Mouse (Mus musculus): Measurements from ENCODE around the gene Slc48a1. TPM values are rescaled to one million over a fixed set of nuclear protein-coding genes. Genes with fewer than 3 reads are reported as not detected.

The Slc48a1 gene
- polyA plus RNA-seq, 1 experiment from 2014 or later: 258 TPM

GRCm38 (mm10) chr15:97793386-97794153, 15.2 kb downstream of the Slc48a1 start:
- H3K79me2 ChIP-seq (ENCODE audit: inconsistent target): peaks cover 20% of the 10 kb centered on the region; the same call in 1 of the 2 replicates
- H3K36me3 ChIP-seq (ENCODE audit: inconsistent target): peaks cover 22% of the 10 kb centered on the region; the same call in 1 of the 2 replicates
- no peak overlapping the region for H3K4me3 ChIP-seq (ENCODE audit: inconsistent target)
- WGBS (ENCODE audit: missing documents): 91% methylated on average over 18 of the region's 18 CpGs
- H3K27ac ChIP-seq: no peak overlapping the region

- Histone ChIP-seq H3K4me3 (ENCODE audit: inconsistent target) (no peak overlapping the region), H3K36me3 (ENCODE audit: inconsistent target) (peaks cover 22% of the 10 kb centered on the region; the same call in 1 of the 2 replicates), H3K79me2 (ENCODE audit: inconsistent target) (peaks cover 15% of the 10 kb centered on the region; the same call in 1 of the 2 replicates), H3K27ac (no peak overlapping the region)
- 83% methylated on average over 5 of the region's 5 CpGs for WGBS (ENCODE audit: missing documents)
These were observed 15.9 kb downstream of the Slc48a1 start for GRCm38 (mm10) chr15:97794268-97794667.

- no peak overlapping the region for H3K27ac ChIP-seq
- H3K79me2 ChIP-seq (ENCODE audit: inconsistent target): peaks cover 1% of the 10 kb centered on the region; the same call in 1 of the 2 replicates
- H3K4me3 ChIP-seq (ENCODE audit: inconsistent target): no peak overlapping the region
- peaks cover 18% of the 10 kb centered on the region; the same call in 1 of the 2 replicates for H3K36me3 ChIP-seq (ENCODE audit: inconsistent target)
- 98% methylated on average over 10 of the region's 10 CpGs for WGBS (ENCODE audit: missing documents)
These were observed 17.4 kb downstream of the Slc48a1 start for GRCm38 (mm10) chr15:97795559-97796235.

- H3K36me3 ChIP-seq (ENCODE audit: inconsistent target): peaks cover 7% of the 10 kb centered on the region; the same call in 1 of the 2 replicates
- no peak overlapping the region for H3K4me3 ChIP-seq (ENCODE audit: inconsistent target)
- WGBS (ENCODE audit: missing documents): 86% methylated on average over 15 of the region's 17 CpGs
- no peaks in the 10 kb centered on the region for H3K79me2 ChIP-seq (ENCODE audit: inconsistent target)
- no peak overlapping the region for H3K27ac ChIP-seq
These were observed 18.5 kb downstream of the Slc48a1 start for GRCm38 (mm10) chr15:97796674-97797310.

GRCm38 (mm10) chr15:97798134-97798533, 19.8 kb downstream of the Slc48a1 start:
- Histone ChIP-seq H3K4me3 (ENCODE audit: inconsistent target) (no peak overlapping the region), H3K79me2 (ENCODE audit: inconsistent target) (no peaks in the 10 kb centered on the region), H3K36me3 (ENCODE audit: inconsistent target) (no peaks in the 10 kb centered on the region), H3K27ac (no peak overlapping the region)
- 95% methylated on average over 17 of the region's 17 CpGs for WGBS (ENCODE audit: missing documents)

GRCm38 (mm10) chr15:97799446-97799845, 21.1 kb downstream of the Slc48a1 start:
- H3K79me2 ChIP-seq (ENCODE audit: inconsistent target): no peaks in the 10 kb centered on the region
- no peak overlapping the region for H3K27ac ChIP-seq
- no peak overlapping the region for H3K4me3 ChIP-seq (ENCODE audit: inconsistent target)
- H3K36me3 ChIP-seq (ENCODE audit: inconsistent target): no peaks in the 10 kb centered on the region
- 87% methylated on average over 11 of the region's 11 CpGs for WGBS (ENCODE audit: missing documents)

GRCm38 (mm10) chr15:97800853-97801252, 22.5 kb downstream of the Slc48a1 start:
- Histone ChIP-seq H3K4me3 (ENCODE audit: inconsistent target) (no peak overlapping the region), H3K79me2 (ENCODE audit: inconsistent target) (no peaks in the 10 kb centered on the region), H3K27ac (no peak overlapping the region), H3K36me3 (ENCODE audit: inconsistent target) (no peaks in the 10 kb centered on the region)
- WGBS (ENCODE audit: missing documents): 95% methylated on average over 13 of the region's 13 CpGs

GRCm38 (mm10) chr15:97801811-97802210, 23.5 kb downstream of the Slc48a1 start:
- Histone ChIP-seq H3K36me3 (ENCODE audit: inconsistent target) (no peaks in the 10 kb centered on the region), H3K27ac (no peak overlapping the region), H3K4me3 (ENCODE audit: inconsistent target) (no peak overlapping the region), H3K79me2 (ENCODE audit: inconsistent target) (no peaks in the 10 kb centered on the region)
- WGBS (ENCODE audit: missing documents): 83% methylated on average over 7 of the region's 7 CpGs

- H3K79me2 ChIP-seq (ENCODE audit: inconsistent target): no peaks in the 10 kb centered on the region
- WGBS (ENCODE audit: missing documents): 90% methylated on average over 11 of the region's 13 CpGs
- H3K36me3 ChIP-seq (ENCODE audit: inconsistent target): no peaks in the 10 kb centered on the region
These were observed 24.3 kb downstream of the Slc48a1 start for GRCm38 (mm10) chr15:97802575-97802974.

GRCm38 (mm10) chr15:97807867-97808266, 29.5 kb downstream of the Slc48a1 start:
- Histone ChIP-seq H3K79me2 (ENCODE audit: inconsistent target) (no peaks in the 10 kb centered on the region), H3K27ac (no peak overlapping the region), H3K36me3 (ENCODE audit: inconsistent target) (no peaks in the 10 kb centered on the region), H3K4me3 (ENCODE audit: inconsistent target) (no peak overlapping the region)
- 98% methylated on average over 11 of the region's 12 CpGs for WGBS (ENCODE audit: missing documents)

More at GRCm38 (mm10) chr15:97802575-97802974, 24.3 kb downstream of the Slc48a1 start:
- Histone ChIP-seq H3K27ac (no peak overlapping the region), H3K4me3 (ENCODE audit: inconsistent target) (no peak overlapping the region)

GRCm38 (mm10) chr15:97808532-97808931, 30.2 kb downstream of the Slc48a1 start:
- Histone ChIP-seq H3K4me3 (ENCODE audit: inconsistent target) (no peak overlapping the region), H3K27ac (no peak overlapping the region), H3K36me3 (ENCODE audit: inconsistent target) (no peaks in the 10 kb centered on the region), H3K79me2 (ENCODE audit: inconsistent target) (no peaks in the 10 kb centered on the region)
- WGBS (ENCODE audit: missing documents): 92% methylated on average over 14 of the region's 14 CpGs

GRCm38 (mm10) chr15:97809206-97809605, 30.9 kb downstream of the Slc48a1 start:
- no peaks in the 10 kb centered on the region for H3K79me2 ChIP-seq (ENCODE audit: inconsistent target)
- no peak overlapping the region for H3K27ac ChIP-seq
- H3K4me3 ChIP-seq (ENCODE audit: inconsistent target): no peak overlapping the region
- 96% methylated on average over 10 of the region's 14 CpGs for WGBS (ENCODE audit: missing documents)
- no peaks in the 10 kb centered on the region for H3K36me3 ChIP-seq (ENCODE audit: inconsistent target)

- Histone ChIP-seq H3K27ac (no peak overlapping the region), H3K4me3 (ENCODE audit: inconsistent target) (no peak overlapping the region), H3K36me3 (ENCODE audit: inconsistent target) (no peaks in the 10 kb centered on the region), H3K79me2 (ENCODE audit: inconsistent target) (no peaks in the 10 kb centered on the region)
- 95% methylated on average over 5 of the region's 5 CpGs for WGBS (ENCODE audit: missing documents)
These were observed 31.6 kb downstream of the Slc48a1 start for GRCm38 (mm10) chr15:97809942-97810341.

- 91% methylated on average over 4 of the region's 5 CpGs for WGBS (ENCODE audit: missing documents)
These were observed 32.1 kb downstream of the Slc48a1 start for GRCm38 (mm10) chr15:97810399-97810798.

GRCm38 (mm10) chr15:97811307-97811706, 33.0 kb downstream of the Slc48a1 start:
- no peak overlapping the region for H3K4me3 ChIP-seq (ENCODE audit: inconsistent target)
- H3K27ac ChIP-seq: no peak overlapping the region
- WGBS (ENCODE audit: missing documents): 90% methylated on average over 9 of the region's 9 CpGs
- H3K36me3 ChIP-seq (ENCODE audit: inconsistent target): no peaks in the 10 kb centered on the region
- no peaks in the 10 kb centered on the region for H3K79me2 ChIP-seq (ENCODE audit: inconsistent target)

More at GRCm38 (mm10) chr15:97810399-97810798, 32.1 kb downstream of the Slc48a1 start:
- Histone ChIP-seq H3K36me3 (ENCODE audit: inconsistent target) (no peaks in the 10 kb centered on the region), H3K27ac (no peak overlapping the region), H3K79me2 (ENCODE audit: inconsistent target) (no peaks in the 10 kb centered on the region), H3K4me3 (ENCODE audit: inconsistent target) (no peak overlapping the region)

Measured in macrophage (primary cell).